Mouse (Mus musculus): ENCODE data around the gene Foxm1. TPM values are rescaled to one million over a fixed set of nuclear protein-coding genes. Genes with fewer than 3 reads are reported as not detected.

Gene Foxm1
- total RNA-seq, 2 experiments from 2014 or later = 1.1 to 1.2 TPM

- no peak for DNase-seq (ENCODE audit: low spot score in 2 of 2)
Measured at GRCm38 (mm10) chr6:128423496-128424268, 60.9 kb downstream of the Foxm1 start.

GRCm38 (mm10) chr6:128424269-128425019 is 61.7 kb downstream of the Foxm1 start, which contains the start of gene Itfg2:
TSS of gene Itfg2 (minus strand) at chr6:128424931.
- DNase-seq (ENCODE audit: low spot score in 2 of 2) = peak; percentile 95 to 98

GRCm38 (mm10) chr6:128425046-128425445 is 62.3 kb downstream of the Foxm1 start:
- DNase-seq (ENCODE audit: low spot score in 2 of 2) = no peak

Other genes with a start within 250 kb of the Foxm1 start
- gene Tspan9, start 219.4 kb upstream of the Foxm1 start, total RNA-seq (2021) = 10 to 100 TPM; 53.5 to 53.8 TPM
- gene Tead4, start 62.1 kb upstream of the Foxm1 start, total RNA-seq (2021) = 1 to 10 TPM in 1 of 2 experiments, under 1 TPM in 1; 0.56 to 1.9 TPM
- 10 to 100 TPM; 15.4 to 18.6 TPM for gene Tulp3, start 7.1 kb upstream of the Foxm1 start, total RNA-seq (2021)
- gene Rhno1, start 56 bp upstream of the Foxm1 start, total RNA-seq (2021) = 10 to 100 TPM; 18.0 to 18.8 TPM
- gene Tex52, start 12.5 kb downstream of the Foxm1 start, total RNA-seq (2021) = 1 to 10 TPM in 1 of 2 experiments, under 1 TPM in 1; 0.68 to 1.3 TPM
- gene Gm44596, start 12.5 kb downstream of the Foxm1 start, total RNA-seq (2021) = not detected
- 10 to 100 TPM; 10.5 to 11.7 TPM for gene Nrip2, start 36.3 kb downstream of the Foxm1 start, total RNA-seq (2021)
- gene Itfg2, start 62.0 kb downstream of the Foxm1 start, total RNA-seq (2021) = 10 to 100 TPM; 24.1 to 25.0 TPM
- 100 to 1,000 TPM; 124 to 128 TPM for gene Fkbp4, start 75.7 kb downstream of the Foxm1 start, total RNA-seq (2021)
- gene Pzp, start 163.8 kb downstream of the Foxm1 start, total RNA-seq (2021) = not detected
- gene A2ml1, start 218.6 kb downstream of the Foxm1 start, total RNA-seq (2021) = 10 to 100 TPM; 10.3 to 11.6 TPM